Mouse (Mus musculus): Measurements from ENCODE around the gene Rcor2. TPM values are rescaled to one million over a fixed set of nuclear protein-coding genes. Genes with fewer than 3 reads are reported as not detected.

Gene Rcor2
- total RNA-seq, 1 experiment: 161 TPM

- in situ Hi-C loops (cut with MboI; ENCODE audit: low sequenced_read_pairs in 2 of 2, unreplicated experiment in 2 of 2): no loop called here
- H3K4me1 ChIP-seq (ENCODE audit: control insufficient read depth in 2 of 2, insufficient read depth in 2 of 2, low read length in 2 of 2, poor library complexity in 1 of 2): peaks cover 0 to 29% of the 10 kb centered on the region in 2 experiments; a peak in 2 of 4 replicates
- no peak overlapping the region for H3K4me3 ChIP-seq (ENCODE audit: insufficient read depth in 1 of 2, low read depth in 1 of 2, low read length in 2 of 2, poor library complexity in 1 of 2, severe bottlenecking in 1 of 2)
- H3K9me3 ChIP-seq (ENCODE audit: control insufficient read depth, insufficient read depth, low read depth, low read length): no peaks in the 10 kb centered on the region
- H3K36me3 ChIP-seq (ENCODE audit: control insufficient read depth, insufficient read depth, low read length, poor library complexity, severe bottlenecking): peaks cover 66% of the 10 kb centered on the region
- TF ChIP-seq ZC3H11A (IDR thresholded peaks at IDR 0.05; ENCODE audit: borderline replicate concordance, low read depth, low read length): no peak
- no peak for TF ChIP-seq CHD2 (IDR thresholded peaks at IDR 0.05; ENCODE audit: low read depth, low read length)
- no peak for TF ChIP-seq HCFC1 (IDR thresholded peaks at IDR 0.05; ENCODE audit: borderline replicate concordance, insufficient read depth, low read length)
- no peak for TF ChIP-seq ZNF384 (IDR thresholded peaks at IDR 0.05; ENCODE audit: low read depth, low read length)
- TF ChIP-seq MAFK (IDR thresholded peaks at IDR 0.05; ENCODE audit: insufficient read depth, low read depth, low read length): no peak
- H3K27ac ChIP-seq (ENCODE audit: insufficient read depth, low read depth, low read length, poor library complexity, severe bottlenecking): no peak overlapping the region
- DNase-seq (ENCODE audit: low read depth, low spot score): no peak
- no peak overlapping the region for H3K9ac ChIP-seq (ENCODE audit: insufficient read depth, low read depth, low read length, poor library complexity, severe bottlenecking)
These were observed 13.6 kb downstream of the Rcor2 start for GRCm38 (mm10) chr19:7280557-7281330.

- Histone ChIP-seq H3K27ac (ENCODE audit: insufficient read depth, low read depth, low read length, poor library complexity, severe bottlenecking) (no peak overlapping the region), H3K36me3 (ENCODE audit: control insufficient read depth, insufficient read depth, low read length, poor library complexity, severe bottlenecking) (peaks cover 46% of the 10 kb centered on the region), H3K9ac (ENCODE audit: insufficient read depth, low read depth, low read length, poor library complexity, severe bottlenecking) (no peak overlapping the region), H3K4me3 (ENCODE audit: insufficient read depth in 1 of 2, low read depth in 1 of 2, low read length in 2 of 2, poor library complexity in 1 of 2, severe bottlenecking in 1 of 2) (no peak overlapping the region), H3K9me3 (ENCODE audit: control insufficient read depth, insufficient read depth, low read depth, low read length) (no peaks in the 10 kb centered on the region), H3K4me1 (ENCODE audit: control insufficient read depth in 2 of 2, insufficient read depth in 2 of 2, low read length in 2 of 2, poor library complexity in 1 of 2) (no peaks in the 10 kb centered on the region)
- in situ Hi-C loops (cut with MboI; ENCODE audit: low sequenced_read_pairs in 2 of 2, unreplicated experiment in 2 of 2): no loop called here
- DNase-seq (ENCODE audit: low read depth, low spot score): no peak
- no peak for TF ChIP-seq MAFK (IDR thresholded peaks at IDR 0.05; ENCODE audit: insufficient read depth, low read depth, low read length)
- TF ChIP-seq HCFC1 (IDR thresholded peaks at IDR 0.05; ENCODE audit: borderline replicate concordance, insufficient read depth, low read length): no peak
- no peak for TF ChIP-seq ZNF384 (IDR thresholded peaks at IDR 0.05; ENCODE audit: low read depth, low read length)
- TF ChIP-seq CHD2 (IDR thresholded peaks at IDR 0.05; ENCODE audit: low read depth, low read length): no peak
- TF ChIP-seq ZC3H11A (IDR thresholded peaks at IDR 0.05; ENCODE audit: borderline replicate concordance, low read depth, low read length): no peak
These were observed 19.6 kb downstream of the Rcor2 start for GRCm38 (mm10) chr19:7286563-7287315.

- Histone ChIP-seq H3K27ac (ENCODE audit: insufficient read depth, low read depth, low read length, poor library complexity, severe bottlenecking) (no peak overlapping the region), H3K36me3 (ENCODE audit: control insufficient read depth, insufficient read depth, low read length, poor library complexity, severe bottlenecking) (peaks cover 31% of the 10 kb centered on the region), H3K4me1 (ENCODE audit: control insufficient read depth in 2 of 2, insufficient read depth in 2 of 2, low read length in 2 of 2, poor library complexity in 1 of 2) (no peaks in the 10 kb centered on the region; a peak in 1 of 4 replicates), H3K9me3 (ENCODE audit: control insufficient read depth, insufficient read depth, low read depth, low read length) (no peaks in the 10 kb centered on the region), H3K9ac (ENCODE audit: insufficient read depth, low read depth, low read length, poor library complexity, severe bottlenecking) (no peak overlapping the region), H3K4me3 (ENCODE audit: insufficient read depth in 1 of 2, low read depth in 1 of 2, low read length in 2 of 2, poor library complexity in 1 of 2, severe bottlenecking in 1 of 2) (no peak overlapping the region)
- in situ Hi-C loops (cut with MboI; ENCODE audit: low sequenced_read_pairs in 2 of 2, unreplicated experiment in 2 of 2): no loop called here
- DNase-seq (ENCODE audit: low read depth, low spot score): no peak
- TF ChIP-seq ZNF384 (IDR thresholded peaks at IDR 0.05; ENCODE audit: low read depth, low read length) (peak; percentile 80), ZC3H11A (IDR thresholded peaks at IDR 0.05; ENCODE audit: borderline replicate concordance, low read depth, low read length) (no peak)
These were observed 21.2 kb downstream of the Rcor2 start for GRCm38 (mm10) chr19:7288288-7288687.

- no peak overlapping the region for H3K4me3 ChIP-seq (ENCODE audit: insufficient read depth in 1 of 2, low read depth in 1 of 2, low read length in 2 of 2, poor library complexity in 1 of 2, severe bottlenecking in 1 of 2)
- in situ Hi-C loops (cut with MboI; ENCODE audit: low sequenced_read_pairs in 2 of 2, unreplicated experiment in 2 of 2): no loop called here
- H3K27ac ChIP-seq (ENCODE audit: insufficient read depth, low read depth, low read length, poor library complexity, severe bottlenecking): no peak overlapping the region
- H3K9ac ChIP-seq (ENCODE audit: insufficient read depth, low read depth, low read length, poor library complexity, severe bottlenecking): no peak overlapping the region
- no peak for DNase-seq (ENCODE audit: low read depth, low spot score)
- no peak for TF ChIP-seq ZNF384 (IDR thresholded peaks at IDR 0.05; ENCODE audit: low read depth, low read length)
- TF ChIP-seq HCFC1 (IDR thresholded peaks at IDR 0.05; ENCODE audit: borderline replicate concordance, insufficient read depth, low read length): no peak
- TF ChIP-seq CHD2 (IDR thresholded peaks at IDR 0.05; ENCODE audit: low read depth, low read length): no peak
- no peak for TF ChIP-seq MAFK (IDR thresholded peaks at IDR 0.05; ENCODE audit: insufficient read depth, low read depth, low read length)
- H3K9me3 ChIP-seq (ENCODE audit: control insufficient read depth, insufficient read depth, low read depth, low read length): no peaks in the 10 kb centered on the region
- peaks cover 0 to 4% of the 10 kb centered on the region in 2 experiments; a peak in 1 of 4 replicates for H3K4me1 ChIP-seq (ENCODE audit: control insufficient read depth in 2 of 2, insufficient read depth in 2 of 2, low read length in 2 of 2, poor library complexity in 1 of 2)
- peaks cover 23% of the 10 kb centered on the region for H3K36me3 ChIP-seq (ENCODE audit: control insufficient read depth, insufficient read depth, low read length, poor library complexity, severe bottlenecking)
These were observed 22.6 kb downstream of the Rcor2 start for GRCm38 (mm10) chr19:7289767-7290166.

All from ES-E14 (cell line).